Mouse (Mus musculus) spleen, adult 2 months (tissue): ENCODE data around the gene 1700088E04Rik.

Source experiments
- CTCF ChIP-seq: fragments of 200-500 bp; IDR thresholded peaks from 2 replicates; pipeline ENCODE4 v1.5.1; 2011; ENCODE audit warnings: mild to moderate bottlenecking, inconsistent platforms; ENCODE audit not compliant: insufficient read depth, insufficient read length, insufficient replicate concordance; ENCODE audit errors: extremely low read depth
- POLR2A ChIP-seq: fragments of 200-500 bp; IDR thresholded peaks from 2 replicates; pipeline ENCODE4 v1.6.1; 2011; ENCODE audit warnings: low read depth, low read length, inconsistent platforms

DNA sequence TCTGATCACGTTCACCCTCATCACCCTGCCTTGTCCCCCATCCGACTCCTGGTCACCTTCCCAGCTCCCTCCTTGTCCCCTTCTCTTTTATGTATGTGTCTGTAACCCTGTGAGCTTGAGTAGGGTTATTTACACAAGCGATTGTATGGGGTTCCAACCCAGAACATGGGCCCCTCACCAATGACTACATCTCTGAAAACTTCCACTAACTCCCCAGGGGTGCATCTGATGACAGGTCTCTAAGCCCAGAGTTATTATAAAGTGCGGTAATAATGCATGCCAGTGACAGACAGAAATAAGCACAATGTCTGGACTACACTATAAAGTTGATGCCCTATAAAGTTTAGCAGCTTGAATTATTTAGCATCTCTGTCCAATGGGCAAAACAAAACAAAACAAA, 40.7 kb downstream of the 1700088E04Rik start:
- TF ChIP-seq POLR2A (no peak), CTCF (no peak)
